Mouse (Mus musculus) heart, embryonic 14.5 days (tissue): ENCODE measurements around the gene Tmem167. TPM values are rescaled to one million over a fixed set of nuclear protein-coding genes. Genes with fewer than 3 reads are reported as not detected.

Experiments
- ATAC-seq: fragments of 200-750 bp; cut with Nextera tagmentation; 2 replicates; pipeline ENCODE4 v1.8.0; 2017; ENCODE audit warnings: low read depth, moderate TSS enrichment; ENCODE audit not compliant: insufficient number of reproducible peaks, insufficient read depth, low FRiP score
- H3K27ac ChIP-seq, 2 experiments: fragments of 200-500 bp in 1 of 2; fragments of 300-500 bp in 1 of 2; sonication (generic) in 1 of 2; replicated peaks in 1 of 2; 2 replicates each; pipeline ENCODE4 v1.5.1; 2012 to 2014; ENCODE audit warnings: low read depth in 2 of 2, low read length in 2 of 2, control low read depth in 1 of 2, mild to moderate bottlenecking in 1 of 2, mixed read lengths in 1 of 2; ENCODE audit not compliant: control insufficient read depth in 1 of 2, insufficient read depth in 1 of 2
- H3K27me3 ChIP-seq: fragments of 300-500 bp; sonication (generic); 2 replicates; pipeline ENCODE4 v1.6.1; 2014; ENCODE audit warnings: mild to moderate bottlenecking, low read length, control low read depth; ENCODE audit not compliant: control insufficient read depth, insufficient read depth
- H3K36me3 ChIP-seq: fragments of 300-500 bp; sonication (generic); 2 replicates; pipeline ENCODE4 v1.6.1; 2014; ENCODE audit warnings: mild to moderate bottlenecking, control low read depth, low read length, mixed read lengths; ENCODE audit not compliant: control insufficient read depth, insufficient read depth
- H3K4me1 ChIP-seq, 2 experiments: fragments of 200-500 bp in 1 of 2; fragments of 300-500 bp in 1 of 2; sonication (generic) in 1 of 2; 2 replicates each; pipeline ENCODE4 v1.6.1; 2012 to 2014; ENCODE audit warnings: low read length in 2 of 2, control low read depth in 1 of 2, mixed read lengths in 1 of 2; ENCODE audit not compliant: control insufficient read depth in 2 of 2, insufficient read depth in 2 of 2
- H3K4me2 ChIP-seq: fragments of 300-500 bp; sonication (generic); 2 replicates; pipeline ENCODE4 v1.6.1; 2014; ENCODE audit warnings: mild to moderate bottlenecking, low read length
- H3K4me3 ChIP-seq, 2 experiments: fragments of 200-500 bp in 1 of 2; fragments of 300-500 bp in 1 of 2; sonication (generic) in 1 of 2; 2 replicates each; pipeline ENCODE4 v1.5.1; 2012 to 2014; ENCODE audit warnings: low read length in 2 of 2, mild to moderate bottlenecking in 2 of 2, control low read depth in 1 of 2, low read depth in 1 of 2, moderate library complexity in 1 of 2; ENCODE audit not compliant: control insufficient read depth in 1 of 2, insufficient read depth in 1 of 2
- H3K9ac ChIP-seq: fragments of 300-500 bp; sonication (generic); 2 replicates; pipeline ENCODE4 v1.6.1; 2014; ENCODE audit warnings: mild to moderate bottlenecking, low read length
- H3K9me3 ChIP-seq: fragments of 300-500 bp; sonication (generic); 2 replicates; pipeline ENCODE4 v1.6.1; 2016; ENCODE audit warnings: low read length, control low read depth; ENCODE audit not compliant: control insufficient read depth
- whole genome bisulfite sequencing: fragments of 180-500 bp; shearing (Covaris S2); extraction: QIAGEN DNeasy Blood & Tissue Kit; methylation state at CpG from one replicate; pipeline ENCODE4 v1.1.7; 2014; 5-methylcytosine and 5-hydroxymethylcytosine counted together
- polyA plus RNA-seq: library from polyadenylated mRNA; unstranded; fragments of >200 nt; fragmentation: Nextera tagmentation; extraction: Ambion mirVana; gene quantifications from 2 replicates; pipeline ENCODE4 v1.2.1, GENCODE M21; 2014

The Tmem167 gene
- polyA plus RNA-seq, 1 experiment from 2014 or later, result 49.0 TPM

DNA sequence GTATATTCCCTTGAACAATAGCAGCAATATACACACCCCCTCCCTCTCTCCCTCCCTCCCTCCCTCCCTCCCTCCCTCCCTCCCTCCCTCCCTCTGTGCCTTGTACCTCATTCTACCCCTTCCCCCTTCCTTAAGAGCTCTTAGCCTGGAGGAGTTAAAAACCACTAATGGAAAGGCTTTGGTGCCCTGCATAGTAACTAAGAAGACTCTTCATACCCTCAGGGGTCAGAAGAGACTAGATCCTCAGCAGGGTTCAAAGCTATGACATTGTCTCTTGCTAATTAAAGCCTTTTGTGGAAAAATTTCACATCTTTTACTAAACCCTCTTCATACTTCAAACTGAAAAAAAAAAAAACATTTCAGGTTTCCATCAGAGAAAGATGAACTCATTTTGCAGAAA lies 93.3 kb downstream of the Tmem167 start:
- ATAC-seq, result no peak
- no peak overlapping the region for H3K27ac ChIP-seq
- H3K36me3 ChIP-seq, result no peaks in the 10 kb centered on the region
- H3K27me3 ChIP-seq, result no peaks in the 10 kb centered on the region
- no peaks in the 10 kb centered on the region for H3K4me1 ChIP-seq
- no peak overlapping the region for H3K9ac ChIP-seq
- no peaks in the 10 kb centered on the region for H3K9me3 ChIP-seq
- H3K4me3 ChIP-seq, result no peak overlapping the region
- H3K4me2 ChIP-seq, result no peak overlapping the region

DNA sequence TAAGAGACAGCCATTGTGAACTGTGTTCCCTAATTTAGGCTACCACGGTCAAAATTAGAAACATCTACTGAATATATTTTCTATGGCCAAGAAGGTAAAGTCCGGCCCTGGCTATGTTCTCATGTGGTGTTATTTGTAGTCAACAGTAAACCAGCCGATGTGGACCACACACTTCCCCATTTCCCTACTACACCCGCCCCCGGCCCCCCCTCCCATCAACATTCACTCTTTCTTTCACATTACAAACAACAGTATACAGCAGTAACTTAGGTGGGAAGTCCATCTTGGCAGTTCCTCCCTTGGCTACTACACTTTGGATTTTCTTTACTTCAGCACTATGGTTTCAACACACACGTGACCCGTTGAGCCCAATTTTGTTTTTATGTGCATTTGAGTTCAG lies 94.6 kb downstream of the Tmem167 start:
- no peaks in the 10 kb centered on the region for H3K36me3 ChIP-seq
- ATAC-seq, result no peak
- H3K4me1 ChIP-seq, result no peaks in the 10 kb centered on the region
- H3K27ac ChIP-seq, result no peak overlapping the region
- no peaks in the 10 kb centered on the region for H3K9me3 ChIP-seq
- no peaks in the 10 kb centered on the region for H3K27me3 ChIP-seq
- no peak overlapping the region for H3K9ac ChIP-seq
- H3K4me2 ChIP-seq, result no peak overlapping the region
- WGBS, result 90% methylated on average over 7 of the region's 7 CpGs
- no peak overlapping the region for H3K4me3 ChIP-seq

- WGBS, result 79% methylated on average over 2 of the region's 2 CpGs
Observed at GRCm38 (mm10) chr13:90186694-90187093, 97.8 kb downstream of the Tmem167 start.

DNA sequence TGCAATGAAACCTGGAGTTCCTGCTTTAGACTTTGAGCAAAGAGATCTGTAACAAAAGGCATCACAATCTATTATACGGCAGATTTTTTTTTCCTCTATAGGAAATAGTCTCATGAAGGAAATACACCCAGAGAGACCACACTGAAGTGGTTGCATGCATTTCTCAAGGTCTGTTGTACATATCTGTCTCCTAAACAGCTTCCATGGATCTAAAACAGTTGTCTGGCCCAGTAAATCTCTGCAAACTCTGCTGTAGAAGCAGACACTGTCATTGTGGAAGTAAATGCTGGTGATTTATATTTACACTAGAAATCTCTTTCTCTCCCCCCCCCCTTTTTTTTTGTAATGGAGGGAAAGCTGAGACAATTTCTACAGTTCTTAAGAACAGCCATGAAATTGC lies 99.1 kb downstream of the Tmem167 start:
- no peak for ATAC-seq
- no peak overlapping the region for H3K27ac ChIP-seq
- H3K4me2 ChIP-seq, result no peak overlapping the region
- H3K27me3 ChIP-seq, result no peaks in the 10 kb centered on the region
- no peaks in the 10 kb centered on the region for H3K9me3 ChIP-seq
- 68% methylated on average over 1 of the region's 1 CpGs for WGBS
- H3K9ac ChIP-seq, result no peak overlapping the region
- H3K36me3 ChIP-seq, result no peaks in the 10 kb centered on the region
- no peak overlapping the region for H3K4me3 ChIP-seq
- no peaks in the 10 kb centered on the region for H3K4me1 ChIP-seq

More at GRCm38 (mm10) chr13:90186694-90187093, 97.8 kb downstream of the Tmem167 start:
- Histone ChIP-seq H3K4me3 (no peak overlapping the region), H3K9ac (no peak overlapping the region), H3K9me3 (no peaks in the 10 kb centered on the region), H3K4me1 (no peaks in the 10 kb centered on the region), H3K27me3 (no peaks in the 10 kb centered on the region), H3K27ac (no peak overlapping the region), H3K4me2 (no peak overlapping the region), H3K36me3 (no peaks in the 10 kb centered on the region)
- no peak for ATAC-seq

GRCm38 (mm10) chr13:90191794-90192193 lies 102.9 kb downstream of the Tmem167 start:
- H3K9ac ChIP-seq, result no peak overlapping the region
- no peak overlapping the region for H3K27ac ChIP-seq
- no peaks in the 10 kb centered on the region for H3K36me3 ChIP-seq
- 68% methylated on average over 6 of the region's 6 CpGs for WGBS
- ATAC-seq, result no peak
- H3K4me3 ChIP-seq, result no peak overlapping the region
- H3K27me3 ChIP-seq, result no peaks in the 10 kb centered on the region
- H3K4me1 ChIP-seq, result no peaks in the 10 kb centered on the region
- H3K4me2 ChIP-seq, result no peak overlapping the region
- H3K9me3 ChIP-seq, result no peaks in the 10 kb centered on the region

Other genes with a start within 250 kb of the Tmem167 start
- gene Xrcc4, start 485 bp downstream of the Tmem167 start, polyA plus RNA-seq, result 15.7 and 22.1 TPM in 2 replicates